Mouse (Mus musculus) MEL (cell line): Measurements from ENCODE around the gene Figla. TPM values are rescaled to one million over a fixed set of nuclear protein-coding genes. Genes with fewer than 3 reads are reported as not detected.

Source experiments
- DNase-seq: peaks from one replicate; pipeline ENCODE4 v3.0.0; 2011; ENCODE audit warnings: low read depth, low spot score
- H3K27ac ChIP-seq: 2 replicates; pipeline ENCODE4 v1.5.1; 2012; ENCODE audit warnings: low read depth, mild to moderate bottlenecking, control low read depth, low read length, moderate library complexity; ENCODE audit not compliant: control insufficient read depth
- H3K27me3 ChIP-seq, 2 experiments: fragments of 150-350 bp in 1 of 2; sonication (generic) in 1 of 2; 2 replicates each; pipeline ENCODE4 v1.6.1; 2012; ENCODE audit warnings: low read length in 2 of 2, mild to moderate bottlenecking in 2 of 2, improper control_type of control experiment in 1 of 2, moderate library complexity in 1 of 2; ENCODE audit not compliant: insufficient read depth in 2 of 2, control insufficient read depth in 1 of 2
- H3K36me3 ChIP-seq, 2 experiments: 2 replicates each; pipeline ENCODE4 v1.6.1; 2012 to 2014; ENCODE audit warnings: low read length in 2 of 2, improper control_type of control experiment in 1 of 2, inconsistent platforms in 1 of 2, mild to moderate bottlenecking in 1 of 2; ENCODE audit not compliant: insufficient read depth in 2 of 2, control insufficient read depth in 1 of 2
- H3K4me1 ChIP-seq, 2 experiments: fragments of 150-350 bp in 1 of 2; sonication (generic) in 1 of 2; 2 replicates each; pipeline ENCODE4 v1.6.1; 2012; ENCODE audit warnings: low read length in 2 of 2, improper control_type of control experiment in 1 of 2, mild to moderate bottlenecking in 1 of 2; ENCODE audit not compliant: insufficient read depth in 2 of 2, control insufficient read depth in 1 of 2
- H3K4me3 ChIP-seq, 2 experiments: fragments of 150-350 bp in 1 of 2; sonication (generic) in 1 of 2; 2 replicates each; pipeline ENCODE4 v1.5.1; 2012; ENCODE audit warnings: low read depth in 2 of 2, low read length in 2 of 2, mild to moderate bottlenecking in 2 of 2, moderate library complexity in 2 of 2, control low read depth in 1 of 2, improper control_type of control experiment in 1 of 2; ENCODE audit not compliant: control insufficient read depth in 1 of 2, insufficient read depth in 1 of 2
- H3K79me2 ChIP-seq: 2 replicates; pipeline ENCODE4 v1.6.1; 2012; ENCODE audit warnings: mild to moderate bottlenecking, low read length, moderate library complexity; ENCODE audit not compliant: control insufficient read depth, poor library complexity, insufficient read depth
- H3K9ac ChIP-seq: 2 replicates; pipeline ENCODE4 v1.6.1; 2012; ENCODE audit warnings: low read depth, mild to moderate bottlenecking, control low read depth, low read length, moderate library complexity; ENCODE audit not compliant: control insufficient read depth, poor library complexity, severe bottlenecking
- H3K9me3 ChIP-seq: fragments of 150-350 bp; sonication (generic); replicated peaks from 2 replicates; pipeline ENCODE4 v1.6.1; 2012; ENCODE audit warnings: mild to moderate bottlenecking, low read length, improper control_type of control experiment, moderate library complexity; ENCODE audit not compliant: insufficient read depth
- BHLHE40 ChIP-seq: IDR thresholded peaks from 2 replicates; pipeline ENCODE4 v1.6.1; 2012; ENCODE audit warnings: low read depth, mild to moderate bottlenecking, inconsistent platforms, low read length, improper control_type of control experiment, borderline replicate concordance
- CHD1 ChIP-seq: IDR thresholded peaks from 2 replicates; pipeline ENCODE4 v1.6.1; 2012; ENCODE audit warnings: low read depth, mild to moderate bottlenecking, inconsistent platforms, low read length, improper control_type of control experiment
- CHD2 ChIP-seq: IDR thresholded peaks from 2 replicates; pipeline ENCODE4 v1.6.1; 2011; ENCODE audit warnings: low read length, improper control_type of control experiment
- CTCF ChIP-seq, 3 experiments: IDR thresholded peaks in 2 of 3; conservative IDR thresholded peaks in 1 of 3; 2 replicates each; pipeline ENCODE4 v1.5.1; 2011 to 2012; ENCODE audit warnings: low read length in 3 of 3, low read depth in 2 of 3, mild to moderate bottlenecking in 2 of 3, improper control_type of control experiment in 1 of 3, inconsistent platforms in 1 of 3, mixed read lengths in 1 of 3, moderate library complexity in 1 of 3; ENCODE audit not compliant: control insufficient read depth in 1 of 3, insufficient read depth in 1 of 3, poor library complexity in 1 of 3, severe bottlenecking in 1 of 3
- E2F4 ChIP-seq: IDR thresholded peaks from 2 replicates; pipeline ENCODE4 v1.6.1; 2011; ENCODE audit warnings: low read depth, low read length, improper control_type of control experiment, borderline replicate concordance
- ELF1 ChIP-seq: IDR thresholded peaks from 2 replicates; pipeline ENCODE4 v1.6.1; 2014; ENCODE audit warnings: low read depth, mild to moderate bottlenecking, inconsistent platforms, low read length, improper control_type of control experiment, moderate library complexity
- ETS1 ChIP-seq: IDR thresholded peaks from 2 replicates; pipeline ENCODE4 v1.6.1; 2012; ENCODE audit warnings: low read depth, mild to moderate bottlenecking, inconsistent platforms, low read length, improper control_type of control experiment, moderate library complexity
- GABPA ChIP-seq: IDR thresholded peaks from 2 replicates; pipeline ENCODE4 v1.6.1; 2012; ENCODE audit warnings: low read depth, mild to moderate bottlenecking, inconsistent platforms, low read length, improper control_type of control experiment, moderate library complexity
- GATA1 ChIP-seq: IDR thresholded peaks from 2 replicates; pipeline ENCODE4 v1.6.1; 2011; ENCODE audit warnings: low read depth, low read length, improper control_type of control experiment
- HCFC1 ChIP-seq: IDR thresholded peaks from 2 replicates; pipeline ENCODE4 v1.6.1; 2012; ENCODE audit warnings: low read depth, mild to moderate bottlenecking, inconsistent platforms, low read length, improper control_type of control experiment, moderate library complexity
- JUND ChIP-seq: IDR thresholded peaks from 2 replicates; pipeline ENCODE4 v1.6.1; 2011; ENCODE audit warnings: low read depth, mild to moderate bottlenecking, improper control_type of control experiment, low read length
- KAT2A ChIP-seq: conservative IDR thresholded peaks from 2 replicates; pipeline ENCODE4 v1.6.1; 2012; ENCODE audit warnings: low read depth, low read length, improper control_type of control experiment, inconsistent platforms
- MAX ChIP-seq: IDR thresholded peaks from 2 replicates; pipeline ENCODE4 v1.6.1; 2011; ENCODE audit warnings: low read length, improper control_type of control experiment
- MXI1 ChIP-seq: IDR thresholded peaks from 2 replicates; pipeline ENCODE4 v1.6.1; 2011; ENCODE audit warnings: mild to moderate bottlenecking, low read depth, low read length, improper control_type of control experiment
- MYB ChIP-seq: IDR thresholded peaks from 2 replicates; pipeline ENCODE4 v1.6.1; 2011; ENCODE audit warnings: mild to moderate bottlenecking, low read depth, low read length, improper control_type of control experiment
- MYC ChIP-seq: IDR thresholded peaks from 2 replicates; pipeline ENCODE4 v1.6.1; 2011; ENCODE audit warnings: low read depth, mild to moderate bottlenecking, low read length, improper control_type of control experiment, moderate library complexity
- POLR2AphosphoS5 ChIP-seq: IDR thresholded peaks from 2 replicates; pipeline ENCODE4 v1.6.1; 2012; ENCODE audit warnings: low read depth, borderline replicate concordance, mild to moderate bottlenecking, inconsistent platforms, low read length, moderate library complexity, mixed read lengths
- RCOR1 ChIP-seq: IDR thresholded peaks from 2 replicates; pipeline ENCODE4 v1.6.1; 2012; ENCODE audit warnings: low read depth, mild to moderate bottlenecking, inconsistent platforms, low read length, improper control_type of control experiment
- SIN3A ChIP-seq: IDR thresholded peaks from 2 replicates; pipeline ENCODE4 v1.6.1; 2012; ENCODE audit warnings: low read length, improper control_type of control experiment, inconsistent platforms
- TBP ChIP-seq: IDR thresholded peaks from 2 replicates; pipeline ENCODE4 v1.8.0; 2011; ENCODE audit warnings: low read depth, low read length, improper control_type of control experiment
- TCF12 ChIP-seq: IDR thresholded peaks from 2 replicates; pipeline ENCODE4 v1.6.1; 2014; ENCODE audit warnings: low read depth, mild to moderate bottlenecking, inconsistent platforms, low read length, improper control_type of control experiment, moderate library complexity
- USF1 ChIP-seq: IDR thresholded peaks from 2 replicates; pipeline ENCODE4 v1.6.1; 2014; ENCODE audit warnings: low read depth, mild to moderate bottlenecking, inconsistent platforms, low read length, improper control_type of control experiment, moderate library complexity
- USF2 ChIP-seq, 2 experiments: IDR thresholded peaks; 2 replicates each; pipeline ENCODE4 v1.6.1; 2011 to 2012; ENCODE audit warnings: improper control_type of control experiment in 2 of 2, low read length in 2 of 2, borderline replicate concordance in 1 of 2, inconsistent platforms in 1 of 2, low read depth in 1 of 2, mild to moderate bottlenecking in 1 of 2; ENCODE audit not compliant: insufficient read depth in 1 of 2
- ZMIZ1 ChIP-seq: IDR thresholded peaks from 2 replicates; pipeline ENCODE4 v1.6.1; 2012; ENCODE audit warnings: low read depth, mild to moderate bottlenecking, inconsistent platforms, low read length, improper control_type of control experiment, moderate library complexity
- ZNF384 ChIP-seq: IDR thresholded peaks from 2 replicates; pipeline ENCODE4 v1.6.1; 2012; ENCODE audit warnings: low read depth, mild to moderate bottlenecking, inconsistent platforms, low read length, improper control_type of control experiment
- polyA plus RNA-seq, 2 experiments: library from polyadenylated mRNA; stranded (reverse) in 1 of 2; unstranded in 1 of 2; fragments of >175 nt in 1 of 2; fragments of >200 nt in 1 of 2; gene quantifications; 2 replicates each; pipeline versions ENCODE4 v1.2.1 to v1.2.4; 2012; ENCODE audit warnings: low replicate concordance in 2 of 2, low read depth in 1 of 2; ENCODE audit not compliant: insufficient read length in 2 of 2, insufficient read depth in 1 of 2, missing spikeins in 1 of 2
- total RNA-seq: library from RNA; depleted of rRNA; stranded (reverse); fragments of 300-350 nt; gene quantifications from 2 replicates; pipeline ENCODE4 v1.2.3, GENCODE M21; 2012

The Figla gene
- total and polyA plus RNA-seq, 3 experiments: not detected

- 0 out of 4 replicates have a peak, but pooled peaks cover 0 to 2% of the 10 kb centered on the region in 2 experiments for H3K27me3 ChIP-seq
- no peak overlapping the region for H3K9ac ChIP-seq
- no peak for DNase-seq
- no peak overlapping the region for H3K27ac ChIP-seq
- no peaks in the 10 kb centered on the region for H3K9me3 ChIP-seq
- peaks cover 0 to 7% of the 10 kb centered on the region in 2 experiments; a peak in 2 of 4 replicates for H3K36me3 ChIP-seq
- no peak overlapping the region for H3K4me3 ChIP-seq
- no peaks in the 10 kb centered on the region for H3K79me2 ChIP-seq
- TF ChIP-seq SIN3A (no peak), CHD1 (no peak), CTCF (IDR thresholded peaks at IDR 0.05 in 2 of 3, conservative IDR thresholded peaks at IDR 0.05 in 1 of 3; ENCODE audit: control insufficient read depth in 1 of 3, insufficient read depth in 1 of 3, low read depth in 2 of 3, low read length in 3 of 3, poor library complexity in 1 of 3, severe bottlenecking in 1 of 3) (no peak), GABPA (no peak), TBP (no peak), ZNF384 (no peak), MYC (no peak), CHD2 (no peak), MAX (no peak), ZMIZ1 (no peak), MXI1 (no peak), GATA1 (no peak), BHLHE40 (no peak), E2F4 (no peak), USF1 (no peak), ELF1 (no peak), USF2 (IDR thresholded peaks at IDR 0.05; ENCODE audit: borderline replicate concordance in 1 of 2, insufficient read depth in 1 of 2, low read depth in 1 of 2, low read length in 2 of 2) (no peak), ETS1 (no peak), POLR2AphosphoS5 (no peak), TCF12 (no peak)
- TF ChIP-seq, all 39 proteins: peak for 0
- H3K4me1 ChIP-seq: peaks cover 5 to 11% of the 10 kb centered on the region in 2 experiments
These were observed 53.9 kb downstream of the Figla start for GRCm38 (mm10) chr6:86069856-86070255.

GRCm38 (mm10) chr6:86070277-86070676 lies 54.3 kb downstream of the Figla start:
- Histone ChIP-seq H3K4me1 (peaks cover 7 to 14% of the 10 kb centered on the region in 2 experiments), H3K9me3 (no peaks in the 10 kb centered on the region), H3K79me2 (no peaks in the 10 kb centered on the region), H3K36me3 (peaks cover 0 to 10% of the 10 kb centered on the region in 2 experiments; a peak in 2 of 4 replicates), H3K4me3 (no peak overlapping the region), H3K27ac (no peak overlapping the region), H3K9ac (no peak overlapping the region), H3K27me3 (0 out of 4 replicates have a peak, but pooled peaks cover 0 to 2% of the 10 kb centered on the region in 2 experiments)
- TF ChIP-seq MYB: no peak
- TF ChIP-seq KAT2A: no peak
- TF ChIP-seq USF2 (IDR thresholded peaks at IDR 0.05; ENCODE audit: borderline replicate concordance in 1 of 2, insufficient read depth in 1 of 2, low read depth in 1 of 2, low read length in 2 of 2): no peak
- TF ChIP-seq HCFC1: no peak
- no peak for TF ChIP-seq RCOR1
- no peak for TF ChIP-seq CHD2
- no peak for TF ChIP-seq CHD1
- no peak for TF ChIP-seq ETS1
- no peak for TF ChIP-seq MYC
- TF ChIP-seq JUND: no peak
- no peak for TF ChIP-seq GABPA
- no peak for TF ChIP-seq MAX
- no peak for DNase-seq
